Mouse (Mus musculus): Measurements from ENCODE around the gene Nop53. TPM values are rescaled to one million over a fixed set of nuclear protein-coding genes. Genes with fewer than 3 reads are reported as not detected.

The Nop53 gene
- polyA plus RNA-seq, 1 experiment from 2014 or later: 182 TPM

DNA sequence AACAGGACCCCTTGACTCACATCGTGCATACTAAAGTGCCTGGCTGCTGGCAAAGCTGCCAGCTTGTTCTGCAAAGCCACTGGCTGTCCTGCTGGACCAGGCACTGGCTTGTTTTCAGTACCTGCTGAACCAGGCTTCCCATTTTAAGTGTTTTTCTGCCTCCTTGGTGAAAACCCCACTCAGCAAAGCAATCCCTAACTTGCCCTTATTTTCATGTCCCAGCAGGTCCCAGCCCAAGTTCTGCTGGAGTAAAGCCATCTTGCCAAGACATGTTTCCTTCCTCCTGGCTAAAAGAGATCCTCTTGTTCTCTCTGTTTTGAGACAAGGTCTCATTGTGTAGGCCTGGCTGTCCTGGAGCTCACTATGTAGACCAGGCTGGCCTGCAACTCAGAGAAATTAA is 1.6 kb downstream of the Nop53 start:
- ATAC-seq (replicated peaks; ENCODE audit: low FRiP score, low TSS enrichment, low read depth) (no peak), DNase-seq (ENCODE audit: low spot score) (no peak)
- peaks cover 55% of the 10 kb centered on the region for H3K36me3 ChIP-seq (ENCODE audit: control insufficient read depth, insufficient read depth, low read length)
- no peak overlapping the region for H3K4me3 ChIP-seq (ENCODE audit: low read depth, low read length)
- peak overlapping the region; percentile 95; the same call in 1 of the 2 replicates for H3K4me2 ChIP-seq (ENCODE audit: low read length)
- peaks cover 15% of the 10 kb centered on the region for H3K4me1 ChIP-seq (replicated peaks; ENCODE audit: control insufficient read depth, insufficient read depth, low read length)
- H3K27me3 ChIP-seq (replicated peaks; ENCODE audit: control insufficient read depth, insufficient read depth, low read length): no peaks in the 10 kb centered on the region
- 96% methylated on average over 1 of the region's 1 CpGs for WGBS
- no peak overlapping the region for H3K27ac ChIP-seq (ENCODE audit: low read depth)
- no peak overlapping the region for H3K9ac ChIP-seq (ENCODE audit: low read length)
- H3K9me3 ChIP-seq (ENCODE audit: control insufficient read depth, low read length): no peaks in the 10 kb centered on the region

DNA sequence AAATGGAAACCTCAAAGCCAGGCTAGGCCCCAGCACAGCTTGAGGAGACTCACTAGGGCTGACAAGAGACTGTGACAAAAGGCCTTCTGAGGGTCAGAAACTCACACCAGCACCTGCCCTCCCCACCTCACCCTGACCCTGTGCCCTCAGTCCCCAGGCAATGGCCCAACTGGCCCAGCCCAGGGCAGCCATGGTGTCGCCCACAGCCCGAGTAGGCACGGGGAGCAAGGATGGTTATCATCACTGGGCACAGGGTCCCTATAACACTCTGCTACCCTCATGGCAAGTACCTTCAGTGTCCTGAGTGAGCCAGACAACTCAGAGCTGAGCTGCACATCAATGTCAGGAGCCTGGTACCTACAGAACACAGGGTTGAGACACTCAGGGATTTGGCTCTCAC is 7.3 kb downstream of the Nop53 start:
- Histone ChIP-seq H3K27me3 (replicated peaks; ENCODE audit: control insufficient read depth, insufficient read depth, low read length) (no peaks in the 10 kb centered on the region), H3K4me1 (replicated peaks; ENCODE audit: control insufficient read depth, insufficient read depth, low read length) (no peaks in the 10 kb centered on the region), H3K36me3 (ENCODE audit: control insufficient read depth, insufficient read depth, low read length) (peaks cover 81% of the 10 kb centered on the region), H3K4me3 (ENCODE audit: low read depth, low read length) (no peak overlapping the region), H3K4me2 (ENCODE audit: low read length) (no peak overlapping the region), H3K27ac (ENCODE audit: low read depth) (no peak overlapping the region), H3K9me3 (ENCODE audit: control insufficient read depth, low read length) (no peaks in the 10 kb centered on the region), H3K9ac (ENCODE audit: low read length) (no peak overlapping the region)
- ATAC-seq (replicated peaks; ENCODE audit: low FRiP score, low TSS enrichment, low read depth) (no peak), DNase-seq (ENCODE audit: low spot score) (no peak)
- 97% methylated on average over 3 of the region's 3 CpGs for WGBS

DNA sequence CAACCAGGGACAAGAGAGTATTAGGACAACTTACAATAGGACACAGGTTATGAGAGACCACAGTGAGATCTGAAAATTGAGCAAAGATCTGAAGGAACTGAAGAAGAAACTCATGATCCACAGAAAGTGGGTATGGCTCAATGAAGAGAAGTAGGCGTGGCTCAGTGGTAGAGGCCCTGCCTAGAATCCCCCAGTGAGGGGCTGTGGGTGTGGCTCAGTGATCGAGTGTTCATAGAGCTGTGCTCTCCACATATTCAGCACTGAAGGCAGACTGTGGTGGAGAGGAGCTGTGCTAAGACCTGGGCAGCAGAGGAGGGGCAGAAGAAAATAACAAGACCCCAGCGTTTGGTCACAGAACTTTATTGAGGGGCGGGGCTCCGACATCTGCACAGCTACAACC is 8.4 kb downstream of the Nop53 start:
- 83% methylated on average over 5 of the region's 5 CpGs for WGBS
- H3K36me3 ChIP-seq (ENCODE audit: control insufficient read depth, insufficient read depth, low read length): peaks cover 70% of the 10 kb centered on the region
- no peak overlapping the region for H3K4me2 ChIP-seq (ENCODE audit: low read length)
- H3K9me3 ChIP-seq (ENCODE audit: control insufficient read depth, low read length): no peaks in the 10 kb centered on the region
- no peak overlapping the region for H3K9ac ChIP-seq (ENCODE audit: low read length)
- H3K4me3 ChIP-seq (ENCODE audit: low read depth, low read length): no peak overlapping the region
- no peaks in the 10 kb centered on the region for H3K27me3 ChIP-seq (replicated peaks; ENCODE audit: control insufficient read depth, insufficient read depth, low read length)
- ATAC-seq (replicated peaks; ENCODE audit: low FRiP score, low TSS enrichment, low read depth): no peak
- H3K27ac ChIP-seq (ENCODE audit: low read depth): no peak overlapping the region
- no peaks in the 10 kb centered on the region for H3K4me1 ChIP-seq (replicated peaks; ENCODE audit: control insufficient read depth, insufficient read depth, low read length)
- DNase-seq (ENCODE audit: low spot score): no peak

DNA sequence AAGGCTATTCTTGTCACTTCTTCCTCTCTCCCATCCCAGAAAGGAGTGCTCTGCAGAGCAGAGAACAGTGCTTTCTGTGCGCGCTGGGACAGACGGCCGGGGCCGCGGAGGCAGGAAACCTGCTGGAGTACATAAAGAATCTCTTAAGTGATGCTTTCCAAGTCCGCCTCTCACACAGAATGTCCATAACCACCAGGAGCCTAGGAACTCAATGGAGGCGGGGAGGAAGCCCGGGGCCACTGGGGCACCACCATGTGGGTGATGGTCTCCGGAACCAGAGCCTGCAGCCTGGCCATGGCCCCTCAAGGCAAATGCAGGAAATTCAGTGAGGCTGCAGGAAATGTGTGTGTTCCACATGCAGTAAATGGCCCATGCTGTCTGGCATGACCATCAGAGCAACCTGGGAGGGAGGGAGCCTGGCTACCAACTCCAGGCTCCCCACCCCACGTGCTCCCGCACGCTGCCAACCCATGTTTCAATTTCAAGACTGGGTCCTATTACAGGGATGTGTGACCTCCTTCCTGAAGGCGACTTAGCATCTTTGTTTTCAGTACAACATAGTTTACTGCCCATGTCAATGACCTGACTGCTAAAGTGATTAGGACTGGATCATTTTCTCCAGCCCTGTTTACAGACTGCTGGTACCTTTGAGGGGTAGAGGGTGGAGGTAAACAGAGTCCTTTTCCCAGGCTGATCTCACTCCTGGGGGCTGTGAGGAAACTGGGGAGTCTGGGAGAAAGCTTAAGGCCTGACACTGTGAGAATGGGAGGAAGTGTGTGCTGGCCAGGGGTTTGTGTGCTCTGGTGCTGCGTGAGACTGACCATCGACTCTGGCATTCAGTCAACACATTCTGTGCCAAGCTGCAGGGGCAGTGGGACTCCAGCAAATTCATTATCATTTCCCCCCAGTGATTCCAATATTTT is 12.2 kb downstream of the Nop53 start:
- ATAC-seq (replicated peaks; ENCODE audit: low FRiP score, low TSS enrichment, low read depth): no peak
- Histone ChIP-seq H3K9me3 (ENCODE audit: control insufficient read depth, low read length) (no peaks in the 10 kb centered on the region), H3K36me3 (ENCODE audit: control insufficient read depth, insufficient read depth, low read length) (peaks cover 32% of the 10 kb centered on the region), H3K27me3 (replicated peaks; ENCODE audit: control insufficient read depth, insufficient read depth, low read length) (no peaks in the 10 kb centered on the region), H3K4me1 (replicated peaks; ENCODE audit: control insufficient read depth, insufficient read depth, low read length) (no peaks in the 10 kb centered on the region), H3K27ac (ENCODE audit: low read depth) (no peak overlapping the region), H3K4me2 (ENCODE audit: low read length) (no peak overlapping the region), H3K9ac (ENCODE audit: low read length) (no peak overlapping the region), H3K4me3 (ENCODE audit: low read depth, low read length) (no peak overlapping the region)
- DNase-seq (ENCODE audit: low spot score): no peak
- 51% methylated on average over 16 of the region's 16 CpGs for WGBS

DNA sequence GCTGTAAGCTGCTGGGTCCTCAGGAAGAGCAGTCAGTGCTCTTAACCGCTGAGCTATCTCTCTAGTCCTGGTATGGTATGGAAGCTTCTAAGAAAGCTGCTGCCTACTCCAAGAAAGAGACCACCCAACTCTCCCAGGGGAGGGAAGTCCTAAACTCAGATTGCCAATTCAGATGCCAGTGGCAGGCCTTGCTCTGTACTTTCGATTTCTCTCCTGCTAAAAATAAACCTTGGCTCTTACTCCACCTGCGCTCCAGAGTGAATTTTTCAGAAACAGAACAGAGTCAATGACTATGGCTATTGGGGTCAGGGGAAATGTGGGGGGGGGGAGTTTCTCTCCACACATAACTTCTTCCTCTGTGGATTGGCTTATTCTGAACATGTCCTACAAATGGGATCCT is 14.2 kb downstream of the Nop53 start:
- no peaks in the 10 kb centered on the region for H3K27me3 ChIP-seq (replicated peaks; ENCODE audit: control insufficient read depth, insufficient read depth, low read length)

DNA sequence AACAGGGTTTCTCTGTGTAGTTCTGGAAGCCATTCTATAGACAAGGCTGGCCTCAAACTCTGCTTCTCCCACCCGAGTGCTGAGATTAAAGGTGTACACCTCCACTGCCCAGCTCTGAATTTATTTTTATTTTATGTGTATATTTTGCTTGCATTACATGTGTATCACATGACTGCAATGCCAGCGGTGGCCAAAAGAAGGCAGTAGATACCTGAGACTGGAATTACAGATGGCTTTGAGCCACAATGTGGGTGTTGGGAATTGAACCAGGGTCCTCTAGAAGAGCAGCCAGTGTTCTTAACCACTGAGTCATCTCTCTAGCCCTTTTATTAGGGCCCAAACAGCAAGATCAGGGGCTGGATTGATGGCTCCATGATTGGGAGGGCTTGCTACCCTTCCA is 15.3 kb downstream of the Nop53 start:
- Histone ChIP-seq H3K9ac (ENCODE audit: low read length) (no peak overlapping the region), H3K4me1 (replicated peaks; ENCODE audit: control insufficient read depth, insufficient read depth, low read length) (no peaks in the 10 kb centered on the region), H3K9me3 (ENCODE audit: control insufficient read depth, low read length) (no peaks in the 10 kb centered on the region), H3K27ac (ENCODE audit: low read depth) (no peak overlapping the region), H3K36me3 (ENCODE audit: control insufficient read depth, insufficient read depth, low read length) (peaks cover 2% of the 10 kb centered on the region; the same call in 1 of the 2 replicates), H3K4me3 (ENCODE audit: low read depth, low read length) (no peak overlapping the region), H3K4me2 (ENCODE audit: low read length) (no peak overlapping the region), H3K27me3 (replicated peaks; ENCODE audit: control insufficient read depth, insufficient read depth, low read length) (no peaks in the 10 kb centered on the region)
- DNase-seq (ENCODE audit: low spot score) (no peak), ATAC-seq (replicated peaks; ENCODE audit: low FRiP score, low TSS enrichment, low read depth) (no peak)
- WGBS: 64% methylated on average over 2 of the region's 2 CpGs

More for the DNA sequence above, 14.2 kb downstream of the Nop53 start:
- no peaks in the 10 kb centered on the region for H3K4me1 ChIP-seq (replicated peaks; ENCODE audit: control insufficient read depth, insufficient read depth, low read length)
- ATAC-seq (replicated peaks; ENCODE audit: low FRiP score, low TSS enrichment, low read depth) (no peak), DNase-seq (ENCODE audit: low spot score) (no peak)
- no peak overlapping the region for H3K9ac ChIP-seq (ENCODE audit: low read length)
- 72% methylated on average over 3 of the region's 3 CpGs for WGBS
- H3K4me2 ChIP-seq (ENCODE audit: low read length): no peak overlapping the region
- H3K36me3 ChIP-seq (ENCODE audit: control insufficient read depth, insufficient read depth, low read length): peaks cover 12% of the 10 kb centered on the region
- no peaks in the 10 kb centered on the region for H3K9me3 ChIP-seq (ENCODE audit: control insufficient read depth, low read length)
- H3K27ac ChIP-seq (ENCODE audit: low read depth): no peak overlapping the region
- H3K4me3 ChIP-seq (ENCODE audit: low read depth, low read length): no peak overlapping the region

DNA sequence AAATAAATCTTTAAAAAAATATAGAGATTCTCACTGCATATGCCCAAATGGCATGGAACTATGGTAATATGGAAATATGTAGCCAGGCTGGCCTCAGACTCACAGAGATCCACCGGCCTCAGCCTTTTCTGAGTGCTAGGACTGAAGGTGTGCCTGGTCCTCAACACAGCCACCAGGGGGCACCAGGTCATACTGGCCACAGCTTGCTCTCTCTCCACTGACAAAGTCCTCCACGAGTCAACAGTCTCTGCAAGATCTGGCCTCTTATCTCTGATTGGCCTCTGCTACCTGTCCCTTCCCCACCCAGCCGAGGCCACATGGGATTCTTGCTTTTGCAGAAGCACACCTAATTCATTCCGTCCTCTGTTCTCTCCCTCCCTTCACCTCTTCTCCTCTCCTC is 16.0 kb downstream of the Nop53 start:
- DNase-seq (ENCODE audit: low spot score) (peak; percentile 67), ATAC-seq (replicated peaks; ENCODE audit: low FRiP score, low TSS enrichment, low read depth) (no peak; the same call in 1 of the 2 replicates)
- no peak overlapping the region for H3K4me3 ChIP-seq (ENCODE audit: low read depth, low read length)
- no peak overlapping the region for H3K9ac ChIP-seq (ENCODE audit: low read length)
- no peaks in the 10 kb centered on the region for H3K9me3 ChIP-seq (ENCODE audit: control insufficient read depth, low read length)
- no peak overlapping the region for H3K27ac ChIP-seq (ENCODE audit: low read depth)
- 30% methylated on average over 4 of the region's 4 CpGs for WGBS
- no peak overlapping the region for H3K4me2 ChIP-seq (ENCODE audit: low read length)
- H3K27me3 ChIP-seq (replicated peaks; ENCODE audit: control insufficient read depth, insufficient read depth, low read length): no peaks in the 10 kb centered on the region
- H3K4me1 ChIP-seq (replicated peaks; ENCODE audit: control insufficient read depth, insufficient read depth, low read length): no peaks in the 10 kb centered on the region
- no peaks in the 10 kb centered on the region for H3K36me3 ChIP-seq (ENCODE audit: control insufficient read depth, insufficient read depth, low read length)

DNA sequence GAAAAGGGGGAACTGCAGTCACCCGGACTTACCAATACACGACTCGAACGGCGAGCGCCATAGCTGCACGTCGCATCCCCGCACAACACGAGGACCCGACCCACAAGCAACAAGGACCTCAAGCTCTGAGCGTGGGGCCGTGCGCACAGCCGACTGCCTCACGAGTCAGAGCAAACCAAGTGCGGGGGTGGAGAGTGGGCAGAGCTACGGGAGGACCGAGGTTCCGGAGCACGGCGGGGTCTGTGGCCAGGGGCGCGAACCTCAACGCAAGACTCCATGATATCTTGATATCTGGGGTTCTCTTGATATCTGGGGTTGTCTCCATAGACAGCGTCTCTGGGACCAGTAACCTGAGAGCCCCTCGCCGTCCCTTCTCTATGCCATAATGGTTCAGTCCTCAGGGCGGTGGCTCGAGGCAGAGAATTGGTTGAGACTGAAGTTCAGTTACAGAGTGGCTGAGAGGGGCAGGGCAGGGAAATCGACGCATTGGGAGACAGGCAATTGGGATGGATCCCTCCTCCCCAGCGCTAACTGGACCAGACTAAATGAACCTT is 23.6 kb downstream of the Nop53 start, which contains the start of gene Selenow:
Gene Selenow, minus strand, starts transcription at position 183 of the 554 bp plus-strand sequence.
- H3K4me1 ChIP-seq (replicated peaks; ENCODE audit: control insufficient read depth, insufficient read depth, low read length): peaks cover 16% of the 10 kb centered on the region
- peak within 1 kb of the TSS; percentile 81 for H3K4me2 ChIP-seq (ENCODE audit: low read length)
- peak; percentile 98 for ATAC-seq (replicated peaks; ENCODE audit: low FRiP score, low TSS enrichment, low read depth)
- peak within 1 kb of the TSS; percentile 76 for H3K27ac ChIP-seq (ENCODE audit: low read depth)
- peaks cover 28% of the 10 kb centered on the region for H3K36me3 ChIP-seq (ENCODE audit: control insufficient read depth, insufficient read depth, low read length)
- H3K27me3 ChIP-seq (replicated peaks; ENCODE audit: control insufficient read depth, insufficient read depth, low read length): no peaks in the 10 kb centered on the region
- peak; percentile 97 for DNase-seq (ENCODE audit: low spot score)
- peak within 1 kb of the TSS; percentile 74 for H3K4me3 ChIP-seq (ENCODE audit: low read depth, low read length)
- H3K9ac ChIP-seq (ENCODE audit: low read length): peak within 1 kb of the TSS; percentile 85
- no peaks in the 10 kb centered on the region for H3K9me3 ChIP-seq (ENCODE audit: control insufficient read depth, low read length)
- WGBS: under 1% methylated on average over 33 of the region's 33 CpGs

Data from intestine, embryonic 14.5 days (tissue).